Mouse (Mus musculus) CH12.LX (cell line): ENCODE data around the gene Tle3. TPM values are rescaled to one million over a fixed set of nuclear protein-coding genes. Genes with fewer than 3 reads are reported as not detected.

Experiments used
- DNase-seq: peaks from one replicate; pipeline ENCODE4 v3.0.0-alpha.2; 2013; ENCODE audit errors: extremely low read depth
- H3K27ac ChIP-seq: 2 replicates; pipeline ENCODE4 v1.5.1; 2012; ENCODE audit warnings: low read depth, mild to moderate bottlenecking, control low read depth, moderate library complexity; ENCODE audit not compliant: insufficient read depth
- H3K27me3 ChIP-seq: replicated peaks from 2 replicates; pipeline ENCODE3; 2012; ENCODE audit warnings: inconsistent platforms
- H3K36me3 ChIP-seq, 2 experiments: replicated peaks in 1 of 2; 2 replicates each; pipeline versions ENCODE3 to v1.6.1; 2012; ENCODE audit warnings: inconsistent platforms in 1 of 2, low read length in 1 of 2, mild to moderate bottlenecking in 1 of 2, mixed read lengths in 1 of 2, moderate library complexity in 1 of 2; ENCODE audit not compliant: control insufficient read depth in 1 of 2, insufficient read depth in 1 of 2
- H3K4me1 ChIP-seq, 2 experiments: 2 replicates each; pipeline ENCODE4 v1.6.1; 2012; ENCODE audit warnings: inconsistent platforms in 1 of 2, moderate library complexity in 1 of 2; ENCODE audit not compliant: insufficient read depth in 2 of 2, control insufficient read depth in 1 of 2
- H3K4me2 ChIP-seq: 2 replicates; pipeline ENCODE4 v1.6.1; 2012; ENCODE audit warnings: low read depth, mild to moderate bottlenecking, control low read depth; ENCODE audit not compliant: poor library complexity, insufficient read depth, severe bottlenecking
- H3K4me3 ChIP-seq, 3 experiments: fragments of 150-350 bp in 1 of 3; sonication (generic) in 1 of 3; replicated peaks in 1 of 3; 2 replicates each; pipeline versions ENCODE3 to v1.5.1; 2011 to 2012; ENCODE audit warnings: low read depth in 2 of 3, low read length in 2 of 3, mild to moderate bottlenecking in 2 of 3, moderate library complexity in 2 of 3, control low read depth in 1 of 3, improper control_type of control experiment in 1 of 3, inconsistent platforms in 1 of 3, mixed read lengths in 1 of 3; ENCODE audit not compliant: poor library complexity in 1 of 3
- H3K79me2 ChIP-seq: replicated peaks from 2 replicates; pipeline ENCODE4 v1.6.1; 2012; ENCODE audit warnings: mild to moderate bottlenecking, moderate library complexity; ENCODE audit not compliant: control insufficient read depth, poor library complexity, insufficient read depth, severe bottlenecking; ENCODE audit errors: extremely low read depth
- H3K9ac ChIP-seq: 2 replicates; pipeline ENCODE4 v1.6.1; 2012; ENCODE audit warnings: low read depth, mild to moderate bottlenecking, control low read depth, moderate library complexity; ENCODE audit not compliant: insufficient read depth
- H3K9me3 ChIP-seq: replicated peaks from 2 replicates; pipeline ENCODE3; 2012; ENCODE audit warnings: low read length, inconsistent platforms, mixed read lengths
- BHLHE40 ChIP-seq: IDR thresholded peaks from 2 replicates; pipeline ENCODE4 v1.6.1; 2011; ENCODE audit warnings: mild to moderate bottlenecking, low read depth, low read length, improper control_type of control experiment
- CHD1 ChIP-seq: IDR thresholded peaks from 2 replicates; pipeline ENCODE4 v1.6.1; 2012; ENCODE audit warnings: low read depth, low read length, improper control_type of control experiment, inconsistent platforms
- E2F4 ChIP-seq: IDR thresholded peaks from 2 replicates; pipeline ENCODE4 v1.6.1; 2011; ENCODE audit warnings: low read depth, low read length, improper control_type of control experiment; ENCODE audit not compliant: insufficient replicate concordance
- EP300 ChIP-seq: IDR thresholded peaks from 2 replicates; pipeline ENCODE4 v1.6.1; 2011; ENCODE audit warnings: low read length, improper control_type of control experiment
- ETS1 ChIP-seq: conservative IDR thresholded peaks from 2 replicates; pipeline ENCODE4 v1.6.1; 2012; ENCODE audit warnings: low read depth, mild to moderate bottlenecking, inconsistent platforms, low read length, improper control_type of control experiment, moderate library complexity
- HCFC1 ChIP-seq: IDR thresholded peaks from 2 replicates; pipeline ENCODE4 v1.6.1; 2012; ENCODE audit warnings: low read depth, mild to moderate bottlenecking, inconsistent platforms, low read length, improper control_type of control experiment
- IRF4 ChIP-seq: IDR thresholded peaks from 2 replicates; pipeline ENCODE4 v1.6.1; 2014; ENCODE audit warnings: low read depth, mild to moderate bottlenecking, inconsistent platforms, low read length, improper control_type of control experiment
- JUN ChIP-seq: IDR thresholded peaks from 2 replicates; pipeline ENCODE4 v1.6.1; 2011; ENCODE audit warnings: low read depth, mild to moderate bottlenecking, low read length, improper control_type of control experiment, moderate library complexity; ENCODE audit not compliant: insufficient read depth
- KAT2A ChIP-seq: IDR thresholded peaks from 2 replicates; pipeline ENCODE4 v1.6.1; 2012; ENCODE audit warnings: low read length, improper control_type of control experiment, inconsistent platforms; ENCODE audit not compliant: insufficient replicate concordance
- MAFK ChIP-seq: IDR thresholded peaks from 2 replicates; pipeline ENCODE4 v1.6.1; 2011; ENCODE audit warnings: low read length, improper control_type of control experiment; ENCODE audit not compliant: insufficient replicate concordance
- MAX ChIP-seq: IDR thresholded peaks from 2 replicates; pipeline ENCODE4 v1.6.1; 2011; ENCODE audit warnings: low read length, improper control_type of control experiment
- MXI1 ChIP-seq: IDR thresholded peaks from 2 replicates; pipeline ENCODE4 v1.6.1; 2011; ENCODE audit warnings: mild to moderate bottlenecking, low read depth, low read length, improper control_type of control experiment
- NELFE ChIP-seq: IDR thresholded peaks from 2 replicates; pipeline ENCODE4 v1.6.1; 2011; ENCODE audit warnings: low read depth, low read length, improper control_type of control experiment
- NRF1 ChIP-seq: IDR thresholded peaks from 2 replicates; pipeline ENCODE4 v1.6.1; 2014; ENCODE audit warnings: low read depth, mild to moderate bottlenecking, inconsistent platforms, low read length, improper control_type of control experiment, moderate library complexity
- PAX5 ChIP-seq: IDR thresholded peaks from 2 replicates; pipeline ENCODE4 v1.6.1; 2012; ENCODE audit warnings: low read length, inconsistent platforms, mixed read lengths
- POLR2A ChIP-seq: IDR thresholded peaks from 2 replicates; pipeline ENCODE4 v1.6.1; 2011; ENCODE audit warnings: low read depth, mild to moderate bottlenecking, improper control_type of control experiment, low read length
- POLR2AphosphoS2 ChIP-seq: IDR thresholded peaks from 2 replicates; pipeline ENCODE4 v1.6.1; 2011; ENCODE audit warnings: low read depth, low read length, improper control_type of control experiment
- RAD21 ChIP-seq: IDR thresholded peaks from 2 replicates; pipeline ENCODE4 v1.6.1; 2011; ENCODE audit warnings: low read depth, mild to moderate bottlenecking, low read length, improper control_type of control experiment, moderate library complexity
- USF2 ChIP-seq: conservative IDR thresholded peaks from 2 replicates; pipeline ENCODE4 v1.6.1; 2011; ENCODE audit warnings: low read depth, low read length, improper control_type of control experiment
- ZC3H11A ChIP-seq: IDR thresholded peaks from 2 replicates; pipeline ENCODE4 v1.6.1; 2012; ENCODE audit warnings: low read depth, mild to moderate bottlenecking, inconsistent platforms, low read length, improper control_type of control experiment
- ZKSCAN1 ChIP-seq: IDR thresholded peaks from 2 replicates; pipeline ENCODE4 v1.6.1; 2012; ENCODE audit warnings: low read depth, inconsistent platforms, low read length, improper control_type of control experiment, borderline replicate concordance
- dilution Hi-C: fragments of 300-500 bp; cut with MboI; formaldehyde crosslinking; loops from 2 replicates; pipeline ENCODE4 v1.14.3; 2020; ENCODE audit warnings: low sequenced_read_pairs; ENCODE audit not compliant: extremely low pct_unique_long_range_greater_than_20kb, extremely low pct_ligation_motif_present
- in situ Hi-C: fragments of 300-500 bp; cut with MboI; formaldehyde crosslinking; loops from 3 replicates; pipeline ENCODE4 v1.14.3; 2019; ENCODE audit warnings: low sequenced_read_pairs, low pct_ligation_motif_present, low pct_unique_long_range_greater_than_20kb, mixed read lengths
- polyA plus RNA-seq: library from polyadenylated mRNA; unstranded; fragments of >175 nt; gene quantifications from 2 replicates; pipeline ENCODE4 v1.2.1, GENCODE M21; 2012; ENCODE audit warnings: low read depth; ENCODE audit not compliant: insufficient read length
- total RNA-seq, 2 experiments: library from RNA; depleted of rRNA; stranded (reverse); fragments of 300-350 nt in 1 of 2; fragments of >200 nt in 1 of 2; gene quantifications; 2 replicates each; pipeline ENCODE4 v1.2.3; 2012 to 2014

Tle3 gene
- total and polyA plus RNA-seq, 3 experiments: 8.1 to 29.1 (median 22.8) TPM

GRCm38 (mm10) chr9:61396474-61396873 lies 24.3 kb downstream of the Tle3 start:
- H3K27me3 ChIP-seq: no peaks in the 10 kb centered on the region
- TF ChIP-seq MAX (no peak), EP300 (no peak), HCFC1 (no peak), CHD1 (no peak), MAFK (no peak)
- DNase-seq: no peak
- no peak overlapping the region for H3K4me2 ChIP-seq
- no peaks in the 10 kb centered on the region for H3K9me3 ChIP-seq
- H3K27ac ChIP-seq: no peak overlapping the region
- no peak overlapping the region for H3K4me3 ChIP-seq
- in situ Hi-C loops: no loop called here
- H3K9ac ChIP-seq: no peak overlapping the region
- dilution Hi-C loops: no loop called here
- peaks cover 5 to 45% of the 10 kb centered on the region in 2 experiments; a peak in 3 of 4 replicates for H3K4me1 ChIP-seq
- peaks cover 36 to 92% of the 10 kb centered on the region in 2 experiments for H3K36me3 ChIP-seq
- no peaks in the 10 kb centered on the region for H3K79me2 ChIP-seq

GRCm38 (mm10) chr9:61397130-61397529 lies 25.0 kb downstream of the Tle3 start:
- no peak for DNase-seq
- TF ChIP-seq POLR2AphosphoS2: no peak
- TF ChIP-seq HCFC1: no peak
- TF ChIP-seq NELFE: no peak
- TF ChIP-seq PAX5: no peak
- TF ChIP-seq ETS1: no peak
- no peak for TF ChIP-seq RAD21
- TF ChIP-seq USF2: no peak
- no peak for TF ChIP-seq POLR2A
- TF ChIP-seq IRF4: no peak
- no peak for TF ChIP-seq KAT2A
- TF ChIP-seq ZKSCAN1: no peak
- no peak for TF ChIP-seq BHLHE40
- no peak for TF ChIP-seq ZC3H11A
- no peak for TF ChIP-seq E2F4
- TF ChIP-seq MAX: no peak
- no peak for TF ChIP-seq JUN
- TF ChIP-seq NRF1: no peak
- TF ChIP-seq MXI1: no peak
- Histone ChIP-seq H3K79me2 (no peaks in the 10 kb centered on the region), H3K9me3 (no peaks in the 10 kb centered on the region), H3K36me3 (peaks cover 41 to 95% of the 10 kb centered on the region in 2 experiments), H3K27me3 (no peaks in the 10 kb centered on the region), H3K27ac (no peak overlapping the region), H3K4me2 (no peak overlapping the region), H3K9ac (no peak overlapping the region), H3K4me3 (no peak overlapping the region), H3K4me1 (peaks cover 0 to 44% of the 10 kb centered on the region in 2 experiments; a peak in 3 of 4 replicates)
- in situ Hi-C loops (no loop called here), dilution Hi-C loops (no loop called here)
